Mouse (Mus musculus): ENCODE data around the gene Scp2. TPM values are rescaled to one million over a fixed set of nuclear protein-coding genes. Genes with fewer than 3 reads are reported as not detected.

Scp2 gene
- 76.3 and 209 TPM in 2 replicates for polyA plus RNA-seq (2012; rRNA removed)

DNA sequence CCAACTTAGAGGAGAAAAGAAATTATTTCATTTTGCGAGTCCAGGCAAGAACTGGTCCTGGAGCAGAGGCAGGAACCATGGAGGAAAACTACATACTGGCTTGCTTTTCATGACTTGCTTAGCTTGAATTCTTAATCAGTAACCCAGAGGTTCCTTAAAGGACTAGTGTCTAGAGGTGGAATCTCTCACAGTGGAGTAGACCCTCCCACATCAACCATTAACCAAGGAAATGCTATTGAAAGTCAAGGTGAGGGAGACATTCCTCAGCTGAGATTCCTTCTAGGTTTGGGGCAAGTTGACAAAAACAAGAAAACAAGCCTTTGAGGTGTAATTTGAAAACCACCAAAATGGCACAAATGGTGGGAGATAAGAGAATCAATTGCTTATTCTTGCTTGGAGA is at the start of gene Scp2:
TSS of gene Scp2 (minus strand) at position 119 of the 400 bp plus-strand sequence.
- H3K4me1 ChIP-seq (ENCODE audit: control insufficient read depth, insufficient read depth, insufficient read length, low read length), result 0 out of 2 replicates have a peak, but pooled peaks cover 1% of the 10 kb centered on the region
- TF ChIP-seq POLR2A (IDR thresholded peaks at IDR 0.05; ENCODE audit: low read depth, low read length) (no peak), CTCF (IDR thresholded peaks at IDR 0.05; ENCODE audit: extremely low read depth, insufficient read length, insufficient replicate concordance, low read depth, low read length) (no peak)
- H3K36me3 ChIP-seq (ENCODE audit: control insufficient read depth, insufficient read depth, low read length), result no peaks in the 10 kb centered on the region
- H3K27ac ChIP-seq (ENCODE audit: insufficient read depth, low read depth, low read length), result no peak within 1 kb of the TSS
- H3K27me3 ChIP-seq (ENCODE audit: control insufficient read depth, insufficient read depth, low read length), result no peaks in the 10 kb centered on the region
- H3K4me3 ChIP-seq (ENCODE audit: low read depth, low read length), result no peak within 1 kb of the TSS
- WGBS, result 86% methylated on average over 1 of the region's 1 CpGs

DNA sequence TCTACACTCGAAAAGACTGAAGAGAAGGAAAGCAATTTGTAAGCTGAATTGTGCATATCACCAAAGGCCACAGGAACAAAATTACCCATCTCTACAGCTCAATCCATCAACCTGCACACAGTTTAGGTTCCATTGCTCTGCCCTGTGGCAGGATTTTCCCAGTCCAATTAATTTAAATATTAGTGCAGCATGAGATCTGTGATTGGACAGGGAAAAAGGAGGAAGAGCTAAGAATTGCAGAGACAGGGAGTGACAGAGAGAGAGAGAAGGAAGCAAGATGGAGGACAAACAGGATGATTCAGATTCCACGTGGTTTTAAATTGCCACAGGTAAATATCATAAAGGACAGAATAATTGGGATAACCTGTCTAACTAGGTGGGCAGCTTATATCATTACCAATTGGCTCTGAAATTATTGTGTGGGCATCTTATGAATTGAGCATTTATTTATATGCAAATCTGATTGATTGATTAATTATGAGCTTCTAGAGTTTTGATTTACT is 48.1 kb upstream of the Scp2 start:
- TF ChIP-seq POLR2A (IDR thresholded peaks at IDR 0.05; ENCODE audit: low read depth, low read length), result no peak
- TF ChIP-seq CTCF (IDR thresholded peaks at IDR 0.05; ENCODE audit: extremely low read depth, insufficient read length, insufficient replicate concordance, low read depth, low read length), result no peak

DNA sequence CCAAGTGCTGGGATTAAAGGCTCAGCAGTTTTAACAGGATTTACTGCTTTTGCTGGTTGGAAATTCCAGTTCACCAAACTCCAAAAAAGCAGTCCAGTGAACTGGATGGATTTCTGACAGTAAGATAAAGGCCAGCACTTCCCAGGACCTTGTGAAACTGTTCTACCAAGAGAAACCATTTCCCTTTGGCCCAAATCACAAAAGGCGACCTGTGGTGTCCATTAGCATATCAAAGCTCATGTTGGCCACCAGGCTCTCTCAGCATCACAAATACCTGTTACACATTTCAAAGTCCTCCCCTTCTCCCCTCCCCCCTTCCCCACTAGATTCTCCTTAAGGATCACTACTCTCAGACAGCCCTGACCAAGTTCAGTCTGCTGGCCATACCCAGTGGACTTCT is 37.5 kb upstream of the Scp2 start:
- Histone ChIP-seq H3K4me1 (ENCODE audit: control insufficient read depth, insufficient read depth, insufficient read length, low read length) (no peaks in the 10 kb centered on the region), H3K4me3 (ENCODE audit: low read depth, low read length) (no peak overlapping the region), H3K36me3 (ENCODE audit: control insufficient read depth, insufficient read depth, low read length) (no peaks in the 10 kb centered on the region; the same call in none of the 2 replicates), H3K27me3 (ENCODE audit: control insufficient read depth, insufficient read depth, low read length) (no peaks in the 10 kb centered on the region), H3K27ac (ENCODE audit: insufficient read depth, low read depth, low read length) (no peak overlapping the region)
- no peak for TF ChIP-seq CTCF (IDR thresholded peaks at IDR 0.05; ENCODE audit: extremely low read depth, insufficient read length, insufficient replicate concordance, low read depth, low read length)
- TF ChIP-seq POLR2A (IDR thresholded peaks at IDR 0.05; ENCODE audit: low read depth, low read length), result no peak
- 82% methylated on average over 1 of the region's 1 CpGs for WGBS

More for the DNA sequence above, 48.1 kb upstream of the Scp2 start:
- Histone ChIP-seq H3K4me3 (ENCODE audit: low read depth, low read length) (no peak overlapping the region), H3K27ac (ENCODE audit: insufficient read depth, low read depth, low read length) (no peak overlapping the region), H3K4me1 (ENCODE audit: control insufficient read depth, insufficient read depth, insufficient read length, low read length) (no peaks in the 10 kb centered on the region), H3K36me3 (ENCODE audit: control insufficient read depth, insufficient read depth, low read length) (no peaks in the 10 kb centered on the region), H3K27me3 (ENCODE audit: control insufficient read depth, insufficient read depth, low read length) (no peaks in the 10 kb centered on the region)
- 54% methylated on average over 2 of the region's 2 CpGs for WGBS

DNA sequence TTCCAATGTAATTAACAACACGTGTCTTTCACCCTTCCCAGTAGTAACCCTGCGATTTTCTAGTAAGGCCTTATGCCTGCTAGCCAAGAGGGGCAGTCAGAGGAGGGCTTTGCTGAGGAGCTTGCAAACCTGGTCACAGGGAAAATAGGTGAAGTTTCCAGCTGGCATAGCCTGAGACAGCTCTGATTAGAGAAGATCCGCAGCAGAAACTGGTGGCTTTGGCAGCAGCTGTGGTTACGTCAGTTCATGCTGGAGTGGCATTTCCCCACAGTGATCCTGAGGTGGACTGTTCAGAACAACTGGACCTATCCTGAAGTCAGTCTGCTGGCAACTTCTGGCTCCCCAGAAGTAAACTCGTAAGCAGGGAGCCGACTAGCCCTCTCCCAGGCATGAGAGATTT is 23.3 kb upstream of the Scp2 start:
- H3K4me1 ChIP-seq (ENCODE audit: control insufficient read depth, insufficient read depth, insufficient read length, low read length), result no peaks in the 10 kb centered on the region; the same call in 1 of the 2 replicates
- no peaks in the 10 kb centered on the region; the same call in 1 of the 2 replicates for H3K36me3 ChIP-seq (ENCODE audit: control insufficient read depth, insufficient read depth, low read length)
- TF ChIP-seq POLR2A (IDR thresholded peaks at IDR 0.05; ENCODE audit: low read depth, low read length) (no peak), CTCF (IDR thresholded peaks at IDR 0.05; ENCODE audit: extremely low read depth, insufficient read length, insufficient replicate concordance, low read depth, low read length) (no peak)
- 86% methylated on average over 6 of the region's 6 CpGs for WGBS
- no peaks in the 10 kb centered on the region for H3K27me3 ChIP-seq (ENCODE audit: control insufficient read depth, insufficient read depth, low read length)
- no peak overlapping the region for H3K27ac ChIP-seq (ENCODE audit: insufficient read depth, low read depth, low read length)
- no peak overlapping the region for H3K4me3 ChIP-seq (ENCODE audit: low read depth, low read length)

DNA sequence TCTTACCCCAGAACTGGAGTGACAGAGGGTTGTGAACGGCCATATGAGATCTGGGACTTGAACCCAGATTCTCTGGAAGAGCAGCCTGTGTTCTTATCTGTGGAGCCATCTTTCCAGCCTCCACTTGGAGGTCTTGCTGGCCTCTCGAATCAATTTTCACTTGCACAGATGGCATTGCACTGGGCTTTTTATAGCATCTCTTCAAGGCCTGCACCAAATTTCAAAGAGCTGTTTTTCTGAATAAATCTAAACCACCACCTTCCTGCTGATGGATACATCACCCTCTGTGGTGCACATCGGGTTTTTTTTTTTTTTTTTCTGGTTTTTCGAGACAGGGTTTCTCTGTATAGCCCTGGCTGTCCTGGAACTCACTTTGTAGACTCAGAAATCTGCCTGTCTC is 22.1 kb upstream of the Scp2 start:
- TF ChIP-seq CTCF (IDR thresholded peaks at IDR 0.05; ENCODE audit: extremely low read depth, insufficient read length, insufficient replicate concordance, low read depth, low read length), result no peak
- no peak for TF ChIP-seq POLR2A (IDR thresholded peaks at IDR 0.05; ENCODE audit: low read depth, low read length)
- Histone ChIP-seq H3K27ac (ENCODE audit: insufficient read depth, low read depth, low read length) (no peak overlapping the region), H3K36me3 (ENCODE audit: control insufficient read depth, insufficient read depth, low read length) (no peaks in the 10 kb centered on the region; the same call in 1 of the 2 replicates), H3K27me3 (ENCODE audit: control insufficient read depth, insufficient read depth, low read length) (no peaks in the 10 kb centered on the region), H3K4me1 (ENCODE audit: control insufficient read depth, insufficient read depth, insufficient read length, low read length) (no peaks in the 10 kb centered on the region; the same call in 1 of the 2 replicates), H3K4me3 (ENCODE audit: low read depth, low read length) (no peak overlapping the region)
- 78% methylated on average over 4 of the region's 4 CpGs for WGBS

DNA sequence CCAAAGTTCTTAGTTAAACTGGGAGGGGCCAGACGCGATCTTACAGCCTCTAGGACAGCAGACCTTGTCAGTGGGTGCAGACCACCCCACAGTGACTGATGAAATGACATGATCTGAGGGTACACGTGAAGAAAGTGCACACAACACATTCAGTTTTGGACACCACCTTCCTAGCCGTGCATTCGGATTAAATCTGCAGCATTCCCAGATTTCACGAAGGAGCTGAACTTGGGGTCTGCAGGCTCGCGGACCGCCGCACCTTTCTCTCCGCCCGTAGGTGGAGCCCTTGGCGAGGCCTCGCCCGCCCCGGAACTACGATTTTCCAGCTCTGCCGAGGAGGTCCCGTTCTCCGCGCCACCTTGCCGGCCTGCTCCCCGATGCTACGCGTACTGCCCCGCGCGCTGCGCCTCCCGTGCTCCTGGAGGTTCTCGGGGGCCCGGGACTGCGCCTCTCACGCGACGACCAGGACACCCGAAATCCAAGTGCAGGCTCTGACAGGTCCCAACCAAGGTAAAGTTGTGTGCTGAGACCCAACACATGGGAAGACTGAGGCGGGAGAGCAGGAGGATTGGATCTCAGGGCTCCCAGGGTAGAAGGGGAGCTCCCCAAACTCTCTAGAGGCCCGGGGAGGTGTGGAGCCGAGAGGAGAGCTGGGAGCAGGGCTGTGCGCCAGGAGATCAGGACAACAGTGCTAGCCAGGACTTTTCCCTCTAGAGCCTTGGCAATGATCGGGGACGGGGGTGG is 20.5 kb upstream of the Scp2 start, which contains the start of gene Echdc2:
TSS of gene Echdc2 (plus strand) at position 286 of the 744 bp plus-strand sequence.
- under 1% methylated on average over 43 of the region's 43 CpGs for WGBS
- H3K4me1 ChIP-seq (ENCODE audit: control insufficient read depth, insufficient read depth, insufficient read length, low read length), result no peaks in the 10 kb centered on the region; the same call in 1 of the 2 replicates
- TF ChIP-seq CTCF (IDR thresholded peaks at IDR 0.05; ENCODE audit: extremely low read depth, insufficient read length, insufficient replicate concordance, low read depth, low read length) (no peak), POLR2A (IDR thresholded peaks at IDR 0.05; ENCODE audit: low read depth, low read length) (no peak)
- no peaks in the 10 kb centered on the region; the same call in 1 of the 2 replicates for H3K27me3 ChIP-seq (ENCODE audit: control insufficient read depth, insufficient read depth, low read length)
- no peak within 1 kb of the TSS for H3K27ac ChIP-seq (ENCODE audit: insufficient read depth, low read depth, low read length)
- no peaks in the 10 kb centered on the region; the same call in 1 of the 2 replicates for H3K36me3 ChIP-seq (ENCODE audit: control insufficient read depth, insufficient read depth, low read length)
- H3K4me3 ChIP-seq (ENCODE audit: low read depth, low read length), result peak within 1 kb of the TSS; percentile 78

DNA sequence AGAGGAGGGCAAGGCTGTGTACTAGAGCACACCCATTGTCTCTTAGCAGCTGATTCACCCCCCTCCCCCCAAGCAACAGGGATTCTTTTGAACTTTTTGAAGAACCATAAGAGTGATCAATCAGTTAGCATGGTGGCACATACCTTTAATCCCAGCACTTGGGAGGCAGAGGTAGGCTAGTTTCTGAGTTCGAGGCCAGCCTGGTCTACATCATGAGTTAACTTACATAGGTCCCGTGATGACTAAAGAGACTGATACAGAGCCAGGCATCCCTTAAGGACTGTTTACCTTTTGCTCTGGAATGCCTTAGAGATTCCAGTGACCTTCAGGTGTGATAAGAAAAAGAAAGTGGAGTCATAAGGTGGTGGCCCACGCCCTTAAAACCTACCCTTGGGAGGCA is 18.5 kb upstream of the Scp2 start:
- WGBS, result 61% methylated on average over 3 of the region's 3 CpGs
- no peak for TF ChIP-seq POLR2A (IDR thresholded peaks at IDR 0.05; ENCODE audit: low read depth, low read length)
- TF ChIP-seq CTCF (IDR thresholded peaks at IDR 0.05; ENCODE audit: extremely low read depth, insufficient read length, insufficient replicate concordance, low read depth, low read length), result no peak
- Histone ChIP-seq H3K4me1 (ENCODE audit: control insufficient read depth, insufficient read depth, insufficient read length, low read length) (no peaks in the 10 kb centered on the region; the same call in 1 of the 2 replicates), H3K36me3 (ENCODE audit: control insufficient read depth, insufficient read depth, low read length) (no peaks in the 10 kb centered on the region), H3K27me3 (ENCODE audit: control insufficient read depth, insufficient read depth, low read length) (no peaks in the 10 kb centered on the region; the same call in 1 of the 2 replicates), H3K27ac (ENCODE audit: insufficient read depth, low read depth, low read length) (no peak overlapping the region), H3K4me3 (ENCODE audit: low read depth, low read length) (no peak overlapping the region)

Data from small intestine, adult 2 months (tissue).